Mouse (Mus musculus) kidney, adult 2 months (tissue): ENCODE results near the gene 1810009J06Rik. TPM values are rescaled to one million over a fixed set of nuclear protein-coding genes. Genes with fewer than 3 reads are reported as not detected.
"Not testable (repeated sequence)": the region's sequence is repeated elsewhere in the genome, so short reads cannot be mapped to it uniquely, and the experiment has no call there.

Experiments
- DNase-seq: peaks from one replicate; pipeline ENCODE4 v3.0.0; 2021
- H3K27ac ChIP-seq: fragments of 200-500 bp; 2 replicates; pipeline ENCODE4 v1.5.1; 2012; ENCODE audit warnings: low read depth, low read length, control low read depth, inconsistent platforms; ENCODE audit not compliant: insufficient read depth
- H3K27me3 ChIP-seq: fragments of 200-500 bp; replicated peaks from 2 replicates; pipeline ENCODE4 v1.6.1; 2012; ENCODE audit warnings: mild to moderate bottlenecking, moderate library complexity, low read length, inconsistent platforms; ENCODE audit not compliant: control insufficient read depth, insufficient read depth
- H3K36me3 ChIP-seq: fragments of 200-500 bp; 2 replicates; pipeline ENCODE4 v1.6.1; 2012; ENCODE audit warnings: mild to moderate bottlenecking, moderate library complexity, low read length, inconsistent platforms; ENCODE audit not compliant: control insufficient read depth, insufficient read depth
- H3K4me1 ChIP-seq: fragments of 200-500 bp; 2 replicates; pipeline ENCODE4 v1.6.1; 2011; ENCODE audit warnings: low read length; ENCODE audit not compliant: control insufficient read depth, insufficient read depth
- H3K4me3 ChIP-seq: fragments of 200-500 bp; 2 replicates; pipeline ENCODE4 v1.5.1; 2011; ENCODE audit warnings: mild to moderate bottlenecking, low read depth, low read length, control low read depth; ENCODE audit not compliant: insufficient read depth
- CTCF ChIP-seq: fragments of 200-500 bp; conservative IDR thresholded peaks from 2 replicates; pipeline ENCODE4 v1.5.1; 2011; ENCODE audit warnings: low read depth, mild to moderate bottlenecking, control low read depth, low read length, moderate library complexity, mixed read lengths; ENCODE audit not compliant: insufficient read depth, insufficient read length
- POLR2A ChIP-seq: fragments of 200-500 bp; IDR thresholded peaks from one replicate; pipeline ENCODE4 v1.6.1; 2011; ENCODE audit warnings: low read depth, low read length, control low read depth
- WGBS: fragments of 180-500 bp; shearing (Covaris S2); methylation state at CpG from one replicate; pipeline ENCODE4 v1.1.7; 2018; 5-methylcytosine and 5-hydroxymethylcytosine counted together
- polyA plus RNA-seq: library from polyadenylated mRNA; depleted of rRNA; stranded (reverse); fragments of >200 nt; gene quantifications from 2 replicates; pipeline ENCODE4 v1.2.3, GENCODE M21; 2012; rRNA removed

1810009J06Rik gene
- not detected in 2 replicates for polyA plus RNA-seq

DNA sequence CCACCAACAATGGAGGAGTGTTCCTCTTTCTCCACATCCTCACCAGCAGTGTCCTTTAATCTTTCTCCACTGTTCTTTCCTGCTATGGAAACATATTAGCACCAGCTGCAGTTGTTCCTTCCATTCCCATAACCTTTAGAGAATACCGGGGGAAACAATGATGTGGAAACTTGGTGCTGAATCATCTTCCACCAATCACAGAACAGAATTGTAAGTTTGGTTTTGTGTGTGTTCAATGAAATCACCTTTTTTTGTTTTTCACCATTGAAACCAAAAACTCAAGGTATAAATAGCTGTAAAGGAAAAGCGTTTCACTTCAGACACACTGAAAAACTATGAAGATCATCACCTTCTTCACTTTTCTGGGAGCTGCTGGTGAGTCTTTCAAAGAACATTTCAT, at the start of gene 1810009J06Rik:
Gene 1810009J06Rik, plus strand, starts transcription at position 301 of the 400 bp plus-strand sequence.
- WGBS: 91% methylated on average over 2 of the region's 2 CpGs
- not testable (repeated sequence) for H3K4me3 ChIP-seq, H3K36me3 ChIP-seq, DNase-seq, H3K27me3 ChIP-seq, H3K4me1 ChIP-seq, H3K27ac ChIP-seq

- Histone ChIP-seq H3K4me1 (no peaks in the 10 kb centered on the region), H3K36me3 (no peaks in the 10 kb centered on the region), H3K27me3 (no peaks in the 10 kb centered on the region), H3K4me3 (no peak overlapping the region), H3K27ac (no peak overlapping the region)
- TF ChIP-seq POLR2A (no peak), CTCF (no peak)
- no peak for DNase-seq
- 78% methylated on average over 4 of the region's 4 CpGs for WGBS
Observed at GRCm38 (mm10) chr6:40919954-40920353, 44.6 kb upstream of the 1810009J06Rik start.

DNA sequence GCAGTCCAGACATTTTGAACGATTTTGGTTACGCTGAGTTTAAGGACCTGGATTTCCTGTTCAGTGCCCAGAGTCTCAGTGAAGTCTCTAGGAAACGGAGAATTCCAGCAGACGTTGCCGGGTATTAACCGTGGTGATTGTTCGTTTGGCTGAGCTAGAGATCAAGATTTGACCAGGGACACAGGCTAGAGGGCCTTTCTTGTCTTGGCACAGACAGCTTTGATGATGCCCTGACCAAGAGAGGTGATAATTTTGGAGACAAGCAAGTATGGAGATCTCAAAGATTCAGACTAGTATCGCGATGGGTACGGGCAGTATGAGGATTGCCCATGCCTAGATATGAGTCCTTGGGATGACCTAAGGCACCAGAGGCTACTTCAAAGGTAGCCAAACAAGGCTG, 24.1 kb upstream of the 1810009J06Rik start, which contains the start of gene 1700074P13Rik:
Gene 1700074P13Rik, minus strand, starts transcription at position 101 of the 400 bp plus-strand sequence.
- Histone ChIP-seq H3K4me3 (no peak within 1 kb of the TSS), H3K27ac (no peak within 1 kb of the TSS), H3K27me3 (no peaks in the 10 kb centered on the region), H3K36me3 (no peaks in the 10 kb centered on the region), H3K4me1 (no peaks in the 10 kb centered on the region)
- TF ChIP-seq CTCF: no peak
- TF ChIP-seq POLR2A: no peak
- no peak for DNase-seq
- WGBS: 89% methylated on average over 10 of the region's 10 CpGs

DNA sequence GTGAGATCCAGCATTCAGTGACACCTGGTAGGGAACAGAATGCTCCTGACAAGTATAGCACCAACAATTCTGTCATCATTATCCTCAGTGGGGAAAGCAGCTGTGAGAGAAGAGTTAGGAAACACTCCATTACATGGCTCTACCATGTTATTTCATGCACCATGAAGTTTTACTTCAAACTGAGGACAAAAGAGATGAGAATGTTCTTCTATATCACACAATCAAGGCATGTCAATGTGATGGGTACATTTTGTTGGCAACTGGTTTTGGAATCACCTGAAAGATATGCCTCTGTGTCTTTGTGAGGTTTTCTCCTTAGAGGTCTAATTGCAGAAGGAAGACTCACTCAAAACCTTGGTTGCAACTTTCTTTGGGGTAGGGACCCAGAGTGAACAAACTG, 12.8 kb upstream of the 1810009J06Rik start, which contains the start of gene Gm4744:
Gene Gm4744, minus strand, starts transcription at position 101 of the 400 bp plus-strand sequence.
- H3K36me3 ChIP-seq: no peaks in the 10 kb centered on the region
- no peaks in the 10 kb centered on the region for H3K27me3 ChIP-seq
- H3K4me1 ChIP-seq: no peaks in the 10 kb centered on the region
- no peak for DNase-seq
- no peak within 1 kb of the TSS for H3K27ac ChIP-seq
- no peak for TF ChIP-seq CTCF
- no peak within 1 kb of the TSS for H3K4me3 ChIP-seq

GRCm38 (mm10) chr6:40953716-40954115, 10.8 kb upstream of the 1810009J06Rik start:
- H3K4me3 ChIP-seq: no peak overlapping the region
- no peak for DNase-seq
- H3K36me3 ChIP-seq: no peaks in the 10 kb centered on the region
- H3K4me1 ChIP-seq: no peaks in the 10 kb centered on the region
- no peaks in the 10 kb centered on the region for H3K27me3 ChIP-seq
- TF ChIP-seq POLR2A (no peak), CTCF (no peak)
- no peak overlapping the region for H3K27ac ChIP-seq
- WGBS: 67% methylated on average over 2 of the region's 2 CpGs

GRCm38 (mm10) chr6:40999379-40999778, 34.8 kb downstream of the 1810009J06Rik start, which contains the start of gene Gm2663:
Gene Gm2663, minus strand, starts transcription at chr6:40999479.
- not testable (repeated sequence) for H3K36me3 ChIP-seq, H3K4me1 ChIP-seq, H3K27me3 ChIP-seq, H3K4me3 ChIP-seq, DNase-seq, H3K27ac ChIP-seq

DNA sequence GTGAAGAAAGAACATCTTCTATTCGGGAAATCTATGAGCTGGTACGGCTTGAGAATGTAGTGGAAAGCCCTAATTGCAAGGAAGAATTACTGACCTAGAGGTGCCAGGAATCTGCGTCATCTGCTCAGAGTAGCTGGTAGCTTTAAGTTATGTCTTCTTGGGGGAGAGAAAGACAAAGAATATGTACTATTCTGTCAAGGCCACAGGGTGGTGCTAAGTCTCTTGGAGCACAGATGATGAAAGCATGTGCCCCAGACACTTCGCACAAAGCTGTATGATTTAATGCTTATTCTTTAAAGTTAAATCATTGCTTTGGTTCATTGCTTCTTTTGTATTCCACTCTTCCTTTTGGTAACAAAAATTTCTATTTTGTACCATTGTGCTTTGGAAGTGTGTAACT, 50.5 kb downstream of the 1810009J06Rik start:
- no peak overlapping the region for H3K27ac ChIP-seq
- H3K4me1 ChIP-seq: no peaks in the 10 kb centered on the region
- H3K4me3 ChIP-seq: no peak overlapping the region
- no peaks in the 10 kb centered on the region for H3K36me3 ChIP-seq
- H3K27me3 ChIP-seq: no peaks in the 10 kb centered on the region
- 32% methylated on average over 4 of the region's 4 CpGs for WGBS
- no peak for DNase-seq
- TF ChIP-seq POLR2A (no peak), CTCF (no peak)

Other genes with a start within 250 kb of the 1810009J06Rik start
- gene Moxd2, start 77.3 kb upstream of the 1810009J06Rik start, polyA plus RNA-seq: not detected in 2 replicates
- gene Prss58, start 64.4 kb upstream of the 1810009J06Rik start, polyA plus RNA-seq: not detected in 2 replicates
- 0.05 TPM in 1 of 2 replicates, not detected in the other for gene 1700074P13Rik, start 24.2 kb upstream of the 1810009J06Rik start, polyA plus RNA-seq
- gene Gm4744, start 12.9 kb upstream of the 1810009J06Rik start, polyA plus RNA-seq: not detected in 2 replicates
- gene Gm2663, start 34.7 kb downstream of the 1810009J06Rik start, polyA plus RNA-seq: not detected in 2 replicates
- gene 2210010C04Rik, start 70.8 kb downstream of the 1810009J06Rik start, polyA plus RNA-seq: 0.05 TPM in 1 of 2 replicates, not detected in the other